Mouse (Mus musculus) C2C12 (cell line): Measurements from ENCODE around the gene Rnf182. TPM values are rescaled to one million over a fixed set of nuclear protein-coding genes. Genes with fewer than 3 reads are reported as not detected.

Experiments used
- H3K27me3 ChIP-seq: one replicate; pipeline ENCODE4 v1.6.1; 2011; ENCODE audit not compliant: control insufficient read depth, insufficient read depth, insufficient read length
- H3K36me3 ChIP-seq: one replicate; pipeline ENCODE4 v1.6.1; 2011; ENCODE audit not compliant: control insufficient read depth, insufficient read depth
- H3K4me3 ChIP-seq: one replicate; pipeline ENCODE4 v1.5.1; 2011; ENCODE audit warnings: mild to moderate bottlenecking, control low read depth; ENCODE audit not compliant: poor library complexity, insufficient read depth, severe bottlenecking
- H3K79me2 ChIP-seq: one replicate; pipeline ENCODE4 v1.6.1; 2011; ENCODE audit not compliant: control insufficient read depth, insufficient read depth
- H3K79me3 ChIP-seq: one replicate; pipeline ENCODE4 v1.6.1; 2011; ENCODE audit warnings: low read depth, control low read depth
- H3ac ChIP-seq: one replicate; pipeline ENCODE3; 2011; ENCODE audit warnings: low read depth; ENCODE audit not compliant: control insufficient read depth, insufficient read length
- CEBPB ChIP-seq: IDR thresholded peaks from one replicate; pipeline ENCODE4 v1.6.1; 2011; ENCODE audit warnings: low read depth, mild to moderate bottlenecking, control low read depth, moderate library complexity
- CTCF ChIP-seq: IDR thresholded peaks from one replicate; pipeline ENCODE4 v1.5.1; 2011; ENCODE audit not compliant: control insufficient read depth, insufficient read depth, insufficient read length
- FOSL1 ChIP-seq: IDR thresholded peaks from one replicate; pipeline ENCODE4 v1.8.0; 2011; ENCODE audit warnings: mild to moderate bottlenecking, low read length; ENCODE audit not compliant: poor library complexity, insufficient read depth, severe bottlenecking
- MAX ChIP-seq: IDR thresholded peaks from one replicate; pipeline ENCODE4 v1.6.1; 2011; ENCODE audit warnings: mild to moderate bottlenecking, control low read depth
- MYOD1 ChIP-seq: IDR thresholded peaks from one replicate; pipeline ENCODE4 v1.6.1; 2011; ENCODE audit warnings: low read depth; ENCODE audit not compliant: control insufficient read depth, insufficient read length
- MYOG ChIP-seq: IDR thresholded peaks from one replicate; pipeline ENCODE4 v1.6.1; 2011; ENCODE audit not compliant: control insufficient read depth, insufficient read length; ENCODE audit errors: extremely low read depth
- USF1 ChIP-seq: IDR thresholded peaks from one replicate; pipeline ENCODE4 v1.6.1; 2011; ENCODE audit warnings: low read depth, mild to moderate bottlenecking, control low read depth, moderate library complexity
- polyA plus RNA-seq: library from polyadenylated mRNA; unstranded; fragments of >200 nt; fragmentation: generic; extraction: Trizol; gene quantifications from one replicate; pipeline ENCODE4 v1.2.1, GENCODE M21; 2012; ENCODE audit warnings: missing spikeins

Rnf182 gene
- polyA plus RNA-seq, 1 experiment, result 0.01 TPM

- H3K36me3 ChIP-seq, result no peaks in the 10 kb centered on the region
- H3K27me3 ChIP-seq, result peaks cover 19% of the 10 kb centered on the region
- H3K79me3 ChIP-seq, result no peaks in the 10 kb centered on the region
- no peak overlapping the region for H3ac ChIP-seq
- H3K79me2 ChIP-seq, result no peaks in the 10 kb centered on the region
- TF ChIP-seq CTCF (no peak), MYOD1 (no peak), CEBPB (no peak), FOSL1 (no peak), USF1 (no peak), MAX (no peak), MYOG (no peak)
- H3K4me3 ChIP-seq, result no peak overlapping the region
Measured at GRCm38 (mm10) chr13:43633024-43633423, 17.5 kb downstream of the Rnf182 start.

GRCm38 (mm10) chr13:43637720-43638119 is 22.2 kb downstream of the Rnf182 start:
- no peak overlapping the region for H3K4me3 ChIP-seq
- no peaks in the 10 kb centered on the region for H3K79me2 ChIP-seq
- no peak overlapping the region for H3ac ChIP-seq
- H3K27me3 ChIP-seq, result peaks cover 18% of the 10 kb centered on the region
- no peaks in the 10 kb centered on the region for H3K36me3 ChIP-seq
- no peaks in the 10 kb centered on the region for H3K79me3 ChIP-seq
- TF ChIP-seq CEBPB (no peak), FOSL1 (no peak), MYOD1 (no peak), USF1 (no peak), MAX (no peak), CTCF (no peak), MYOG (no peak)

GRCm38 (mm10) chr13:43644991-43645390 is 29.5 kb downstream of the Rnf182 start:
- H3K4me3 ChIP-seq, result no peak overlapping the region
- peaks cover 5% of the 10 kb centered on the region for H3K27me3 ChIP-seq
- no peaks in the 10 kb centered on the region for H3K79me2 ChIP-seq
- no peak overlapping the region for H3ac ChIP-seq
- no peaks in the 10 kb centered on the region for H3K36me3 ChIP-seq
- TF ChIP-seq MAX, result no peak
- no peak for TF ChIP-seq USF1
- TF ChIP-seq CTCF, result no peak
- no peak for TF ChIP-seq MYOG
- TF ChIP-seq MYOD1, result no peak
- TF ChIP-seq CEBPB, result no peak
- no peak for TF ChIP-seq FOSL1
- no peaks in the 10 kb centered on the region for H3K79me3 ChIP-seq

GRCm38 (mm10) chr13:43648556-43648955 is 33.0 kb downstream of the Rnf182 start:
- H3K27me3 ChIP-seq, result peaks cover 11% of the 10 kb centered on the region
- no peak overlapping the region for H3K4me3 ChIP-seq
- no peak for TF ChIP-seq MYOD1
- TF ChIP-seq MYOG, result no peak
- TF ChIP-seq CEBPB, result no peak
- TF ChIP-seq FOSL1, result no peak
- no peak for TF ChIP-seq CTCF
- no peak for TF ChIP-seq USF1
- H3K79me3 ChIP-seq, result no peaks in the 10 kb centered on the region
- no peaks in the 10 kb centered on the region for H3K79me2 ChIP-seq
- H3ac ChIP-seq, result no peak overlapping the region
- no peaks in the 10 kb centered on the region for H3K36me3 ChIP-seq

GRCm38 (mm10) chr13:43651277-43651676 is 35.8 kb downstream of the Rnf182 start:
- TF ChIP-seq CEBPB (no peak), USF1 (no peak)
- Histone ChIP-seq H3K27me3 (peaks cover 11% of the 10 kb centered on the region), H3K4me3 (no peak overlapping the region), H3K79me2 (no peaks in the 10 kb centered on the region), H3K79me3 (no peaks in the 10 kb centered on the region), H3K36me3 (no peaks in the 10 kb centered on the region), H3ac (no peak overlapping the region)

- Histone ChIP-seq H3K4me3 (no peak overlapping the region), H3K36me3 (no peaks in the 10 kb centered on the region), H3K27me3 (peaks cover 7% of the 10 kb centered on the region), H3ac (no peak overlapping the region), H3K79me3 (no peaks in the 10 kb centered on the region), H3K79me2 (no peaks in the 10 kb centered on the region)
- TF ChIP-seq USF1, result no peak
- TF ChIP-seq MYOG, result no peak
- TF ChIP-seq CEBPB, result no peak
- no peak for TF ChIP-seq CTCF
- TF ChIP-seq MYOD1, result no peak
- no peak for TF ChIP-seq FOSL1
- no peak for TF ChIP-seq MAX
Measured at GRCm38 (mm10) chr13:43654091-43654490, 38.6 kb downstream of the Rnf182 start.
